Mouse (Mus musculus) spleen, postnatal 36 days (tissue): Measurements from ENCODE around the gene Ermp1.
A peak's percentile ranks its signal among the peaks of the same experiment; 100 is the strongest.
"Not testable (repeated sequence)": the region's sequence is repeated elsewhere in the genome, so short reads cannot be mapped to it uniquely, and the experiment has no call there.

ENCODE experiments used
- DNase-seq, 2 experiments: peaks; one replicate each; pipeline ENCODE4 v3.0.0; 2022; ENCODE audit warnings: low spot score in 2 of 2, mixed read lengths in 1 of 2

Ermp1 gene

DNA sequence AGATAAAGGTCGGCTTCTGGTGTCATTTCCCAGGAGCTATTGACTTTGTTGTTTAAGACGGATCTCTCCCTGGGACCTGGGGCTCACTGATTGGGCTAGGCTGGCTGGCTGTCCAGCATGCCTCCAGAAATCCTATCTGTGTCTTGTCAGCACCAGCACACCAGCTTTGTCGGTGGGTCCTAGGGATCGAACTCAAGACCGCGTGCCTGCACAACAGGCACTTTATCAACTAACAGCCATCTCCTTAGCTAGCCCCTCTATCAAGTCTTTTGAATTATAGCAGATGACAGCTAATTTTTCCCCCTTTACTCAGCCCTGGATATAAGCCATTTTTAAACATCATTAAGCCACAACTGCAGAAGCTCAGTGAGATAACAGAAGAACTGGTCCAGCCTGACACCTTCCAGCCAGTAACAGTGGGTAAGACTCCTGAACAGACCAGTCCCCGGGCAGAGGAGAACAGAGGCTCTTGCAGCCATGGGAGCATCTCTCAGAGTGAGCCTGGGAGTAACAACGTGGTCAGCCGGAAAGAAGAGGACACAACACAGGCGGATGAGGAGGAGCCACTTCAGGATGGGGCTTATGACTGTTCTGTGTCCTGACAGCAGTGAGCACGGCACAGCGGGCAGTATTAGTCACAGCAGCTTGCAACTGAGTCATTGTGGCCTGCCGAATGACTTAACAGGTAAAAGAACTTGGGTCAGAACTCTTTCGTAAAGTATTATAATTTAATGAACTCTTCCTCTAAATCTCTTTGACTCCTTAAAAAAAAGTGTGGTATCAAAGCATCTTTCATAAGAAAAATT, 44.5 kb downstream of the Ermp1 start:
- no peak for DNase-seq

DNA sequence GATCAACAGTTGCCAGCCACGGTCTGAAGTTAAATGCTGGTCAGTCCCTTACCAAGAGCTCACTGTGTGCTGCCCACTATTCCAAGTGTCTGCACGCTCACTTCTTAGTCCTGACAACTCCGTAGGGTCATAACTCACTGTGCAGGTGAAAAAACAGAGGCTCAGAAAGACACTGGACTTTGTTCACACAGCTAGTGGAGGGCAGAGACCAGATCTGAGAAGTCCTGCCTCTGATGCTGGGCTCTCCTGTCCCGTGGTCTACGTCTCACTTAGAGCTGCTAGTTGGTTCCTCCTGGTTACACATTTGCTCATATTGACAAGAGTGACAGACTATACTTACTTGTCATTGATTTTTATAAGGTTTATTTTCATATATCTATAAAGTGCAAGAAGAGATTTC, 49.2 kb downstream of the Ermp1 start:
- no peak for DNase-seq

DNA sequence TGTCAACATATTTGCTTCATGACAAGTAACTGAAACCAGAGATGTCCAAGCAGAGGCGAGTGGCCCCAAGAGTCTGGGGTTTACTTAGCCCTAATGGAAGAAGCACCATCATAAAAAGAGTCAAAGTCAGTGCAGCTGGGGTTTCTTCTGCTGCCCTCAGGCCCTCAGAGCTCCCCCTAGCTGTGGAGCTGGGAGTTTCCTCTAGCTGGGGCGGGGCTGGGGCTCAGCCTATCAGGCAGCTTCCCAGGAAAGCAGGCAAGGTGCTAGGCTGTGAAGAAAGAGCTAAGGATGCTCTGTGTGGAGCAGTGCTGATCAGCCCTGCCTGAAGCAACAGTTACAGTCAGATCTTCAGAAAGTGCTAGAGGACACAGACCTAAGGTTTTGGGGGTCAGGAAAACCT, 51.2 kb downstream of the Ermp1 start:
- no peak for DNase-seq

DNA sequence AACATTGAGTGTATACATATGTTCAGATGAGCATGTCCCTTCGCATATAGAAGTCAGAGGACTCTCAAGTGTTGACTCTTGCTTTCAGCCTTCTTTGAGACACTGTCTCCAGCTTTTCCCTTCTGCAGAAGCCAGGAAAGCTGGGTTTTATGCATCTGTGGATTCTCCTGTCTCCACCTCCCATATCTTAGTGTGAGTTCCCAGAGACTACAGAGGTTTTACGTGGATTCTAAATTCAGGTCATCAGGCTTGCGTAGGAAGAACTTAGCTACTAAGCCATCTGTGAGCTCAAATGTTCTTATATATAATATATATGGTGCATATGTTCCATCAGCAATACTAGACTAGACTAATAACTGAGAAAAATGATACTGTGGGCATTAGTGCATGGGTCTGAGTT, 51.9 kb downstream of the Ermp1 start:
- DNase-seq, result no peak

DNA sequence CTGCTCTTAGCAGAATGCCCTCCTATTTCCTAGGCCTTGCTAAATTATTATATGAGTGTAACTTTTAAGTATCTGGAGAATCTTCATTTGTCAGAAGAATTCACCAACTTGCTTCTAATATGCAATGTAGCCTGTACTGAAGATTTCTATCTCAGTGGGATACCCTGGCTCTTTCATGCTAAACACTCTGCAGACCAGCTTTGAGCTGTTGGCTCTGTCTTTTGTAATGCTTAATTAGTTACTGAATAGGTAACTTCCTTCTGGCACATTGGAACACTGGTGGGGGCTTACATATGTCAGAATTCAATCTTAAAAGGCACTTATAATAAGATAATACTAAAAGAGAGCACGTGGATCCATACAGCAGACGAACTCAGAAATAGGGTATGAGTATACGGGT, 54.4 kb downstream of the Ermp1 start:
- not testable (repeated sequence) for DNase-seq

DNA sequence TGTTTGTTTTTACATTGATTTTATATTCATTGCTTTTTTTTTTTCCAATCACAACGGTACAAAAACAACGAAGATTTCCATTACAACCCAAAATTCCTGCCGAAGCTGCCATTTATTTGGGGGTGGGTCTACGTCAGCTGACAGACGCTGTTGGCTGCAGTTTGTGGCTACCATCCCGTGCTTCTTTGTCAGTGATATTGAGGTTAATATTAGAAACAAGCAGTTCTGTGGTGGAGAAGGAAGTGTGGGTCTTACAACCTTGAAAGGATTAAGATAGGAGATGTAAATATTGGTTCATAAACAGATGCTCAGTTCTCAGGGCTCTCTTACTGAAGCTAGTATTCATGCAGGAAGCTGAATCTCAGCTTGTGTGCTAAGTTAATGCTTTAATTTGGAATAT, 64.5 kb downstream of the Ermp1 start:
- DNase-seq, result no peak

DNA sequence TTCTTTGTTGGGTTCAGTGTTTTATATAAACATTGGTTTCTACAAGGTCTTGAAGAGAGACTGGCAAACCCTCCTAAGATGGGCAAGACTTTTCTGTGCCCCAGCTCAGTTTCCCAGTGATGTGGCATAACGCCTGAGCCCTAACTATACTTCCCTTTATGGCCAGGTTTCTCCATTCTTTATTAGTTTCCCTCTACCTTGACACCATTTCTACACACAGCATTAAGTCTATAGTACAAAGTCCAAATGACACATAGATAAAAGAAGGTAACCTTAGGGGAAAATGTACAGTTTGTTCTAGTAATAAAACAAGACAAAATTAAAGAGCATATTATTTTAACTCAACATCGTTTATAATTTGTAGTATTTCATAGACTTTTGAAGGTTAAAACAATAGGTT, 65.8 kb downstream of the Ermp1 start:
- no peak for DNase-seq

DNA sequence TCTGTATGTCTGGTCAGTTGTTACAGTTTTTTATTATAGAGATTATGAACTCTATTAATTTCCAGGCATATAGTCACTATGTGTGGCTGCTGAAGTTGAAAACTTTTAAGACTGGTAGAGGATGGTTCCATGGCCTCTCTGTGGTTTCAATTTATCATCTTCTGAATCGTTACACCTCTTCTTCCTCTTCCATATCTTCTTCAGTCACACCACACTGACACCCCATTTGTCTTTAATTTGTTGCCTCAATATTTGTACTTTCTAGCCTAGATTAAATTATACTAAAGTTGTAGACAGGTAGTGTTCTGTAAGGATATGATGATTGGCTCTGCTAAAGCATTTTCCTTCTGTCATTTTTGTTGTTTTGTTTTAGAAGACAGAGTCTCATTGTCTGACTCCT, 81.7 kb downstream of the Ermp1 start:
- DNase-seq, result no peak

DNA sequence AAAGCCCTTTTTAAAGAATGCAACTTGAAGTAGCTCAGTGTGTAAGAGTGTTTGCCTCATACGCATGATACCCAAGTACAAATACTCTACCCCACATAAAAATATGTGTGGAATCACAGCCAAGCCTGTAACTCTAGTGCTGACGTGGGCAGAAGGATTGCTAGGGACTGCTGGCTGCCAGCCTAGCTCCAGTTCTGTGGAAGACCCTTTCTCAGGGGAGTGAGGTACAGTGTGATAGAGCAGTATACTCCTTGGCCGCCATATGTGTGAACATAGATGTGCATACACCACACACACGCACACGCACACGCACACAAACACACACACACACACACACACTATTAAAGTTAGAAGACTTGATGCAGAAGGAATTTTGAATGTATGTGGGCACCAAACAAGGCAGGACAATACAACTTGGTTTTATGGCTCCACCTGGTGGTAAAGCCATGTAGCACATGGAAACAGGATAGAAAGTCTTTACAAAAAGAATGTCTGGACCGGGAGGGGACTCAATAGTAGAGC, 84.9 kb downstream of the Ermp1 start:
- DNase-seq, result peak; percentile 18 to 45

DNA sequence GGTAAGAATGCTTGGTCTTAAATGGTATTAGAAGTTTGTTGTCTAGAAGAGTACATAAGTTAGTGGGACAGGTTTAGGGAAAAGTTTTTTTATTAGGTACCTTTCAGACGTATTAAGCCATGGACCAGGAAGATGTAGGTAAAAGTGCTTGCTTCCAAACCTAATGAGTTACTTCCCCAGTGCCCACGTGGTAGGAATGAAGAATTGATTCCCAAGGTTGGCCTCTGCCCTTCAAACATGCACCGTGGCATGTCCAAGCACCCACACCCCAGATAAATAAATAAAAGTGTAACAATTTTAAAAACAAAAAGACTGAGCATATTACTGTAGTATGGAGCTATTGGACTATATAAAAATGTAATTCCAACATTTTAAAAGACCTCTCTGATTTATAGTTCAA, 85.6 kb downstream of the Ermp1 start:
- DNase-seq, result no peak

DNA sequence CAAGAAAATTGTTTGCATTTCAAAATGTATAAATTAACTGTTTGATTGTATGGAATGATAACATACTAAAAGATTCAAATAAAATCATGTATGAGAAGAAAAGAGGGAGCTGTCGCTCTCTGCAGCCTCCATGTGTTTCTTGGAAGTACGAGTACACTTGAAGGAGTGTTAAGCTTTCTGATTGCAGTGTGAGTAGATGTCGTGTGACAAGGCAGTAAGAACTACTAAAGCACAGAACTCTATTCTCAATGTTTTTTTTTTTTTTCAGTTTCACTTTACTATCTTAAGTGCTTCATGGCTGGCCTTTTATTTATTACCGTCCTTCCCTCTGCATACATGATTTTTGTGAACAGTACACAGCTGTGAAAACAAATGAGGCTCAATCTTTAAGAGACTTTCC, 86.0 kb downstream of the Ermp1 start:
- DNase-seq, result no peak
